Mouse (Mus musculus): ENCODE measurements around the gene Iqck.

DNA sequence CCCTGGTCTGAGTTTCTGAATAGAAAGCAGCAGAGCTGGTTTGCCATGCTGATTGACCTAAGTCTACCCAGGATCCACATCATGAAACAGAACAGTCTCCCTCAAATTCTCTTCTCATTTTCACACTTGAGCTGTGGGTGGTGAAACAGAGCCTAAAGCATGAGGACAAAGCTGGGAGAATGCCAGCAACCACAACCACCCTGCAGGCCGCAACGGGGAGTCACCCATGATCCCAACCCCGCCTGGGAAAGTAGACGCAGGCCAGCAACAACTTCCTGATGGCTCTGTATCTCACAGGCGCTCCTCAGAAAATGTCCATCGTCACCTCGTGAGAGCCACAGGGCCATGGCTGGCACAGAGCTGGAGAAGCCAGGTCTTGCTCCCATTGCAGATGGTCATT lies 4.0 kb upstream of the Iqck start:
- TF ChIP-seq CTCF (IDR thresholded peaks at IDR 0.05; ENCODE audit: low read depth) (no peak), EP300 (IDR thresholded peaks at IDR 0.05; ENCODE audit: low read depth) (no peak)

Data from heart, postnatal 0 days (tissue).